Mouse (Mus musculus) lung, postnatal 0 days (tissue): ENCODE results near the gene Dpf1.

Source experiments
- CTCF ChIP-seq: IDR thresholded peaks from 2 replicates; pipeline ENCODE4 v1.5.1; 2016; ENCODE audit warnings: antibody characterized with exemption, mild to moderate bottlenecking
- EP300 ChIP-seq: IDR thresholded peaks from 2 replicates; pipeline ENCODE4 v1.6.1; 2016; ENCODE audit warnings: antibody characterized with exemption, mild to moderate bottlenecking, control low read depth

GRCm38 (mm10) chr7:29265636-29266035 lies 38.1 kb upstream of the Dpf1 start:
- no peak for TF ChIP-seq CTCF
- no peak for TF ChIP-seq EP300
